Mouse (Mus musculus) embryonic facial prominence, embryonic 11.5 days (tissue): ENCODE results near the gene Shisal2a. TPM values are rescaled to one million over a fixed set of nuclear protein-coding genes. Genes with fewer than 3 reads are reported as not detected.

Experiments used
- ATAC-seq: fragments of 200-750 bp; cut with Nextera tagmentation; replicated peaks from 2 replicates; pipeline ENCODE4 v1.8.0; 2017; ENCODE audit warnings: low read depth; ENCODE audit not compliant: insufficient number of reproducible peaks, low FRiP score, low TSS enrichment
- DNase-seq: peaks from one replicate; pipeline ENCODE4 v3.0.0-alpha.2; 2015; ENCODE audit warnings: low spot score
- H3K27ac ChIP-seq: fragments of 300-500 bp; sonication (generic); replicated peaks from 2 replicates; pipeline ENCODE4 v1.5.1; 2014; ENCODE audit warnings: mild to moderate bottlenecking, low read depth, low read length, control low read depth
- H3K27me3 ChIP-seq: fragments of 300-500 bp; sonication (generic); 2 replicates; pipeline ENCODE4 v1.6.1; 2014; ENCODE audit warnings: mild to moderate bottlenecking, low read length, moderate library complexity, mixed read lengths; ENCODE audit not compliant: control insufficient read depth, insufficient read depth
- H3K36me3 ChIP-seq: fragments of 300-500 bp; sonication (generic); replicated peaks from 2 replicates; pipeline ENCODE4 v1.6.1; 2014; ENCODE audit warnings: low read depth, mild to moderate bottlenecking, low read length, moderate library complexity, mixed read lengths; ENCODE audit not compliant: control insufficient read depth, insufficient read depth
- H3K4me1 ChIP-seq: fragments of 300-500 bp; sonication (generic); 2 replicates; pipeline ENCODE4 v1.6.1; 2014; ENCODE audit warnings: low read length, mixed read lengths; ENCODE audit not compliant: control insufficient read depth, insufficient read depth
- H3K4me2 ChIP-seq: fragments of 300-500 bp; sonication (generic); 2 replicates; pipeline ENCODE4 v1.6.1; 2014; ENCODE audit warnings: low read depth, mild to moderate bottlenecking, control low read depth, low read length, moderate library complexity
- H3K4me3 ChIP-seq: fragments of 300-500 bp; sonication (generic); 2 replicates; pipeline ENCODE4 v1.5.1; 2014; ENCODE audit warnings: low read depth, low read length, control low read depth
- H3K9ac ChIP-seq: fragments of 300-500 bp; sonication (generic); replicated peaks from 2 replicates; pipeline ENCODE4 v1.6.1; 2014; ENCODE audit warnings: mild to moderate bottlenecking, control low read depth, low read length
- H3K9me3 ChIP-seq: fragments of 300-500 bp; sonication (generic); replicated peaks from 2 replicates; pipeline ENCODE4 v1.6.1; 2016; ENCODE audit warnings: mild to moderate bottlenecking, low read length, inconsistent platforms, mixed read lengths; ENCODE audit not compliant: control insufficient read depth
- WGBS: fragments of 180-500 bp; shearing (Covaris S2); extraction: QIAGEN DNeasy Blood & Tissue Kit; methylation state at CpG from one replicate; pipeline ENCODE4 v1.1.7; 2014; 5-methylcytosine and 5-hydroxymethylcytosine counted together
- polyA plus RNA-seq: library from polyadenylated mRNA; unstranded; fragments of >200 nt; fragmentation: Nextera tagmentation; extraction: Ambion mirVana; gene quantifications from 2 replicates; pipeline ENCODE4 v1.2.1, GENCODE M21; 2014

Shisal2a gene
- polyA plus RNA-seq, 1 experiment from 2014 or later = 8.5 TPM

DNA sequence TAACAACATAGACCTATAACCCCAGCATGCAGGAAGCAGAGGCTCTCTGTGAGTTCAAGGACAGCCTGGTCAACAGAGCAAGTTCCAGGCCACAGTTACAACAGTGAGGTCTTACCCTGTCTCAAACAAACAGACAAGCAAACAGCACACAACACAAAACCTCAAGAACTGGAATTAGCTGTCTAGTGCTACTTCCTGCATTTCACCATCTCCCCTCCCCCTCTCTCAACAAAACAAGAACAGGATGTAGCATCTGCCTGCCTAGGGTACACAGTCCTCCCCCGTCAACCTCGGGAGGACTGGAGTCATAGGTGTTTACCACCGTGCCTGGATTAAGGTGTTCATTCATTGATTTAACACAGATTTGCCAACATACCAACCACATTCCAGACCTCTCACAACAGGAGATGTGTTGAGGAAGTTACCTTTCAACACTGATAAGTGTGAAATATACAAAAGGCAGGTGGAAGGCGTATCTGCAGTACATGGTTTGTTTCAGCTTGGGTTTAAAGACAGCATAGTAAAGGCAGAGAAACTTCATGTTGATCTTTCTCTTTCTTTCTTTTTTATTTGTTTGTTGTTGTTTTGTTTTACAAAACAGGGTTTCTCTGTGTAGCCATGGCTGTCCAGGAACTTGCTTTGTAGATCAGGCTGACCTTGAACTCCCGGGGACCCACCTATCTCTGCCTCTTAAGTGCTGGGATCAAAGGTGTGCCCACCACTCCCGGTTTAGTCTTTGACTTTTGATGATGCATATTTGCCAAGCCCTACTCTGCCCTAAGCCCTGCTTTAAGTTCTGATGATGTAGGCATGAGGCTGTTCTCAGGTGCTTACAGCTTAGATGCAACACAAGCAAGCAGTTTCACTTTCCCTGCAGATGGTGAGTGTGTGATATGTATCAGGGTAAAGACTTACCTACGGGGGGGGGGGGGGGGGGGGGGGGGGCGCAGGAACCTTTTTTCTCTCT is 64.2 kb downstream of the Shisal2a start:
- DNase-seq (no peak), ATAC-seq (no peak)
- no peaks in the 10 kb centered on the region for H3K36me3 ChIP-seq
- H3K4me3 ChIP-seq = no peak overlapping the region
- H3K9me3 ChIP-seq = no peaks in the 10 kb centered on the region
- no peak overlapping the region for H3K9ac ChIP-seq
- 75% methylated on average over 7 of the region's 8 CpGs for WGBS
- H3K27me3 ChIP-seq = no peaks in the 10 kb centered on the region
- H3K27ac ChIP-seq = no peak overlapping the region
- no peaks in the 10 kb centered on the region for H3K4me1 ChIP-seq
- H3K4me2 ChIP-seq = no peak overlapping the region

Other genes starting within 250 kb of the Shisal2a start
- gene Scp2, start 238.4 kb downstream of the Shisal2a start, polyA plus RNA-seq = 183 and 186 TPM in 2 replicates
- gene Echdc2, start 217.9 kb downstream of the Shisal2a start, polyA plus RNA-seq = 24.4 and 25.3 TPM in 2 replicates
- gene Zyg11a, start 165.3 kb downstream of the Shisal2a start, polyA plus RNA-seq = 0.11 TPM in 1 of 2 replicates, not detected in the other
- gene Zyg11b, start 82.3 kb downstream of the Shisal2a start, polyA plus RNA-seq = 14.0 TPM in 2 replicates
- 53.7 and 57.0 TPM in 2 replicates for gene Coa7, start 55.2 kb downstream of the Shisal2a start, polyA plus RNA-seq
- 44.9 and 46.4 TPM in 2 replicates for gene Gpx7, start 23.6 kb upstream of the Shisal2a start, polyA plus RNA-seq
- gene Tut4, start 76.1 kb upstream of the Shisal2a start, polyA plus RNA-seq = 94.6 and 110 TPM in 2 replicates
- gene Prpf38a, start 196.0 kb upstream of the Shisal2a start, polyA plus RNA-seq = 126 and 138 TPM in 2 replicates
- gene Orc1, start 196.1 kb upstream of the Shisal2a start, polyA plus RNA-seq = 17.6 and 21.1 TPM in 2 replicates
- 22.1 and 28.4 TPM in 2 replicates for gene Cc2d1b, start 236.6 kb upstream of the Shisal2a start, polyA plus RNA-seq